Mouse (Mus musculus) ES-Bruce4 (cell line): ENCODE data around the gene Aldh1b1. TPM values are rescaled to one million over a fixed set of nuclear protein-coding genes. Genes with fewer than 3 reads are reported as not detected.

ENCODE experiments used
- H3K27ac ChIP-seq: 2 replicates; pipeline ENCODE4 v1.5.1; 2012; ENCODE audit warnings: low read length, inconsistent platforms; ENCODE audit not compliant: insufficient read depth
- H3K27me3 ChIP-seq: 2 replicates; pipeline ENCODE4 v1.6.1; 2012; ENCODE audit warnings: mild to moderate bottlenecking, low read length, inconsistent platforms; ENCODE audit not compliant: control insufficient read depth, poor library complexity, insufficient read depth, severe bottlenecking
- H3K36me3 ChIP-seq: 2 replicates; pipeline ENCODE4 v1.6.1; 2012; ENCODE audit warnings: inconsistent platforms, mild to moderate bottlenecking, low read length, moderate library complexity; ENCODE audit not compliant: control insufficient read depth, poor library complexity, insufficient read depth, severe bottlenecking
- H3K4me1 ChIP-seq: one replicate; pipeline ENCODE4 v1.8.1; 2011; ENCODE audit warnings: low read length; ENCODE audit not compliant: control insufficient read depth, insufficient read depth
- H3K4me3 ChIP-seq: 2 replicates; pipeline ENCODE4 v1.5.1; 2011; ENCODE audit warnings: low read depth, mild to moderate bottlenecking, low read length
- H3K9ac ChIP-seq: 2 replicates; pipeline ENCODE4 v1.6.1; 2012; ENCODE audit warnings: low read depth, mild to moderate bottlenecking, inconsistent platforms; ENCODE audit not compliant: poor library complexity, severe bottlenecking
- H3K9me3 ChIP-seq: replicated peaks from 2 replicates; pipeline ENCODE4 v1.6.1; 2012; ENCODE audit warnings: mild to moderate bottlenecking, low read length, inconsistent platforms; ENCODE audit not compliant: control insufficient read depth, poor library complexity, insufficient read depth, severe bottlenecking
- CTCF ChIP-seq: IDR thresholded peaks from one replicate; pipeline ENCODE4 v1.8.1; 2011; ENCODE audit warnings: low read depth, low read length
- EP300 ChIP-seq: IDR thresholded peaks from 2 replicates; pipeline ENCODE4 v1.6.1; 2011; ENCODE audit warnings: low read depth, low read length; ENCODE audit not compliant: insufficient read depth
- POLR2A ChIP-seq: IDR thresholded peaks from one replicate; pipeline ENCODE4 v1.8.1; 2011; ENCODE audit warnings: low read length; ENCODE audit not compliant: insufficient read depth
- polyA plus RNA-seq: library from polyadenylated mRNA; stranded (reverse); fragments of >200 nt; gene quantifications from 2 replicates; pipeline ENCODE4 v1.2.4, GENCODE M21; 2011; ENCODE audit warnings: low read depth; ENCODE audit not compliant: missing spikeins, insufficient read depth, insufficient read length

Gene Aldh1b1
- polyA plus RNA-seq, 1 experiment: 9.3 TPM

GRCm38 (mm10) chr4:45824761-45825556, 26.1 kb downstream of the Aldh1b1 start:
- Histone ChIP-seq H3K9me3 (no peaks in the 10 kb centered on the region), H3K27me3 (peaks cover 5% of the 10 kb centered on the region; the same call in 1 of the 2 replicates), H3K27ac (no peak overlapping the region), H3K9ac (no peak overlapping the region), H3K4me3 (no peak overlapping the region), H3K4me1 (no peaks in the 10 kb centered on the region), H3K36me3 (no peaks in the 10 kb centered on the region)
- TF ChIP-seq CTCF (no peak), EP300 (no peak), POLR2A (no peak)

- no peak for TF ChIP-seq CTCF
- peaks cover 5% of the 10 kb centered on the region; the same call in 1 of the 2 replicates for H3K27me3 ChIP-seq
- peak within 1 kb of the TSS; percentile 53 for H3K9ac ChIP-seq
- peak within 1 kb of the TSS; percentile 78 for H3K4me3 ChIP-seq
- no peaks in the 10 kb centered on the region for H3K4me1 ChIP-seq
- H3K36me3 ChIP-seq: no peaks in the 10 kb centered on the region
- no peak within 1 kb of the TSS for H3K27ac ChIP-seq
- no peaks in the 10 kb centered on the region for H3K9me3 ChIP-seq
These were observed 27.6 kb downstream of the Aldh1b1 start, which contains the start of gene Igfbpl1 for GRCm38 (mm10) chr4:45826275-45827040. Gene Igfbpl1, minus strand, starts transcription at chr4:45826923.

- Histone ChIP-seq H3K27ac (no peak overlapping the region), H3K36me3 (no peaks in the 10 kb centered on the region), H3K4me1 (no peaks in the 10 kb centered on the region), H3K9ac (no peak overlapping the region), H3K9me3 (no peaks in the 10 kb centered on the region), H3K27me3 (peaks cover 5% of the 10 kb centered on the region; the same call in 1 of the 2 replicates), H3K4me3 (no peak overlapping the region)
- TF ChIP-seq CTCF: no peak
- TF ChIP-seq EP300: no peak
- TF ChIP-seq POLR2A: no peak
These were observed 31.3 kb downstream of the Aldh1b1 start for GRCm38 (mm10) chr4:45829907-45830759.

- Histone ChIP-seq H3K36me3 (no peaks in the 10 kb centered on the region), H3K27me3 (no peaks in the 10 kb centered on the region; the same call in 1 of the 2 replicates), H3K4me1 (no peaks in the 10 kb centered on the region), H3K9me3 (peaks cover 6% of the 10 kb centered on the region), H3K27ac (no peak overlapping the region), H3K9ac (no peak overlapping the region), H3K4me3 (no peak overlapping the region)
- no peak for TF ChIP-seq POLR2A
- TF ChIP-seq CTCF: no peak
These were observed 33.2 kb downstream of the Aldh1b1 start for GRCm38 (mm10) chr4:45831996-45832395.

- Histone ChIP-seq H3K9ac (no peak overlapping the region), H3K27ac (no peak overlapping the region), H3K9me3 (peaks cover 6% of the 10 kb centered on the region), H3K36me3 (no peaks in the 10 kb centered on the region), H3K4me3 (no peak overlapping the region), H3K27me3 (no peaks in the 10 kb centered on the region), H3K4me1 (no peaks in the 10 kb centered on the region)
- TF ChIP-seq POLR2A (no peak), EP300 (0 out of 2 replicates have a peak, but pooled peaks have one; percentile 48)
These were observed 34.6 kb downstream of the Aldh1b1 start for GRCm38 (mm10) chr4:45833461-45833860.
